Mouse (Mus musculus): ENCODE measurements around the gene Prkg1. TPM values are rescaled to one million over a fixed set of nuclear protein-coding genes. Genes with fewer than 3 reads are reported as not detected.

Gene Prkg1
- total and polyA plus RNA-seq, 2 experiments from 2014 or later = 5.1 to 9.9 TPM

GRCm38 (mm10) chr19:31180757-31181156, 584.1 kb downstream of the Prkg1 start:
- Histone ChIP-seq H3K4me1 (ENCODE audit: insufficient read depth, low read length) (no peaks in the 10 kb centered on the region), H3K36me3 (ENCODE audit: insufficient read depth, low read length) (no peaks in the 10 kb centered on the region), H3K4me2 (ENCODE audit: low read depth, low read length, poor library complexity, severe bottlenecking) (no peak overlapping the region; the same call in 1 of the 2 replicates), H3K27me3 (ENCODE audit: insufficient read depth, low read length) (no peaks in the 10 kb centered on the region), H3K4me3 (ENCODE audit: low read depth, low read length) (no peak overlapping the region), H3K27ac (ENCODE audit: low read depth, low read length) (no peak overlapping the region), H3K9me3 (ENCODE audit: low read length) (no peaks in the 10 kb centered on the region), H3K9ac (replicated peaks; ENCODE audit: low read length, poor library complexity, severe bottlenecking) (no peak overlapping the region)
- no peak for TF ChIP-seq CTCF (IDR thresholded peaks at IDR 0.05)
- peak; percentile 32 for DNase-seq (ENCODE audit: low spot score)
- WGBS = 63% methylated on average over 4 of the region's 4 CpGs
- ATAC-seq (ENCODE audit: low FRiP score) = peak; percentile 82

- Histone ChIP-seq H3K4me1 (ENCODE audit: insufficient read depth, low read length) (no peaks in the 10 kb centered on the region), H3K9ac (replicated peaks; ENCODE audit: low read length, poor library complexity, severe bottlenecking) (no peak overlapping the region), H3K9me3 (ENCODE audit: low read length) (no peaks in the 10 kb centered on the region), H3K27me3 (ENCODE audit: insufficient read depth, low read length) (no peaks in the 10 kb centered on the region), H3K4me2 (ENCODE audit: low read depth, low read length, poor library complexity, severe bottlenecking) (no peak overlapping the region), H3K27ac (ENCODE audit: low read depth, low read length) (no peak overlapping the region), H3K36me3 (ENCODE audit: insufficient read depth, low read length) (no peaks in the 10 kb centered on the region), H3K4me3 (ENCODE audit: low read depth, low read length) (no peak overlapping the region)
- ATAC-seq (ENCODE audit: low FRiP score) = no peak
- DNase-seq (ENCODE audit: low spot score) = no peak
- WGBS = 87% methylated on average over 8 of the region's 8 CpGs
- TF ChIP-seq CTCF (IDR thresholded peaks at IDR 0.05) = no peak
Measured at GRCm38 (mm10) chr19:31177279-31177922, 587.4 kb downstream of the Prkg1 start.

GRCm38 (mm10) chr19:31170985-31171384, 593.8 kb downstream of the Prkg1 start:
- no peaks in the 10 kb centered on the region for H3K9me3 ChIP-seq (ENCODE audit: low read length)
- H3K9ac ChIP-seq (replicated peaks; ENCODE audit: low read length, poor library complexity, severe bottlenecking) = no peak overlapping the region
- H3K36me3 ChIP-seq (ENCODE audit: insufficient read depth, low read length) = no peaks in the 10 kb centered on the region
- no peaks in the 10 kb centered on the region for H3K27me3 ChIP-seq (ENCODE audit: insufficient read depth, low read length)
- no peak for TF ChIP-seq CTCF (IDR thresholded peaks at IDR 0.05)
- ATAC-seq (ENCODE audit: low FRiP score) (no peak), DNase-seq (ENCODE audit: low spot score) (no peak)
- WGBS = 67% methylated on average over 1 of the region's 1 CpGs
- no peak overlapping the region for H3K4me3 ChIP-seq (ENCODE audit: low read depth, low read length)
- no peaks in the 10 kb centered on the region for H3K4me1 ChIP-seq (ENCODE audit: insufficient read depth, low read length)
- H3K4me2 ChIP-seq (ENCODE audit: low read depth, low read length, poor library complexity, severe bottlenecking) = no peak overlapping the region
- no peak overlapping the region for H3K27ac ChIP-seq (ENCODE audit: low read depth, low read length)

GRCm38 (mm10) chr19:31158944-31159460, 605.8 kb downstream of the Prkg1 start:
- H3K4me3 ChIP-seq (ENCODE audit: low read depth, low read length) = no peak overlapping the region
- no peaks in the 10 kb centered on the region for H3K27me3 ChIP-seq (ENCODE audit: insufficient read depth, low read length)
- no peak for ATAC-seq (ENCODE audit: low FRiP score)
- H3K4me1 ChIP-seq (ENCODE audit: insufficient read depth, low read length) = no peaks in the 10 kb centered on the region
- no peak overlapping the region for H3K9ac ChIP-seq (replicated peaks; ENCODE audit: low read length, poor library complexity, severe bottlenecking)
- H3K9me3 ChIP-seq (ENCODE audit: low read length) = no peaks in the 10 kb centered on the region
- H3K4me2 ChIP-seq (ENCODE audit: low read depth, low read length, poor library complexity, severe bottlenecking) = no peak overlapping the region
- 83% methylated on average over 6 of the region's 6 CpGs for WGBS
- no peaks in the 10 kb centered on the region for H3K36me3 ChIP-seq (ENCODE audit: insufficient read depth, low read length)
- peak; percentile 49 for DNase-seq (ENCODE audit: low spot score)
- no peak for TF ChIP-seq CTCF (IDR thresholded peaks at IDR 0.05)
- no peak overlapping the region for H3K27ac ChIP-seq (ENCODE audit: low read depth, low read length)

- Histone ChIP-seq H3K4me1 (ENCODE audit: insufficient read depth, low read length) (no peaks in the 10 kb centered on the region), H3K9ac (replicated peaks; ENCODE audit: low read length, poor library complexity, severe bottlenecking) (no peak overlapping the region), H3K9me3 (ENCODE audit: low read length) (no peaks in the 10 kb centered on the region), H3K4me3 (ENCODE audit: low read depth, low read length) (no peak overlapping the region), H3K36me3 (ENCODE audit: insufficient read depth, low read length) (no peaks in the 10 kb centered on the region), H3K27ac (ENCODE audit: low read depth, low read length) (no peak overlapping the region), H3K27me3 (ENCODE audit: insufficient read depth, low read length) (no peaks in the 10 kb centered on the region), H3K4me2 (ENCODE audit: low read depth, low read length, poor library complexity, severe bottlenecking) (no peak overlapping the region)
- DNase-seq (ENCODE audit: low spot score) (no peak), ATAC-seq (ENCODE audit: low FRiP score) (no peak)
- no peak for TF ChIP-seq CTCF (IDR thresholded peaks at IDR 0.05)
- 40% methylated on average over 5 of the region's 5 CpGs for WGBS
Measured at GRCm38 (mm10) chr19:31153399-31153798, 611.4 kb downstream of the Prkg1 start.

- DNase-seq (ENCODE audit: low spot score) (no peak), ATAC-seq (ENCODE audit: low FRiP score) (no peak)
- H3K27ac ChIP-seq (ENCODE audit: low read depth, low read length) = no peak overlapping the region
- H3K36me3 ChIP-seq (ENCODE audit: insufficient read depth, low read length) = no peaks in the 10 kb centered on the region
- no peak overlapping the region for H3K4me3 ChIP-seq (ENCODE audit: low read depth, low read length)
- H3K9me3 ChIP-seq (ENCODE audit: low read length) = no peaks in the 10 kb centered on the region
- H3K4me2 ChIP-seq (ENCODE audit: low read depth, low read length, poor library complexity, severe bottlenecking) = no peak overlapping the region
- no peaks in the 10 kb centered on the region for H3K4me1 ChIP-seq (ENCODE audit: insufficient read depth, low read length)
- H3K9ac ChIP-seq (replicated peaks; ENCODE audit: low read length, poor library complexity, severe bottlenecking) = no peak overlapping the region
- H3K27me3 ChIP-seq (ENCODE audit: insufficient read depth, low read length) = no peaks in the 10 kb centered on the region
- TF ChIP-seq CTCF (IDR thresholded peaks at IDR 0.05) = no peak
- WGBS = 92% methylated on average over 2 of the region's 2 CpGs
Measured at GRCm38 (mm10) chr19:31149902-31150301, 614.9 kb downstream of the Prkg1 start.

Measured in midbrain, postnatal 0 days (tissue).